ENCODE assay signal across 8 mouse cellular contexts in the genomic region with DNA sequence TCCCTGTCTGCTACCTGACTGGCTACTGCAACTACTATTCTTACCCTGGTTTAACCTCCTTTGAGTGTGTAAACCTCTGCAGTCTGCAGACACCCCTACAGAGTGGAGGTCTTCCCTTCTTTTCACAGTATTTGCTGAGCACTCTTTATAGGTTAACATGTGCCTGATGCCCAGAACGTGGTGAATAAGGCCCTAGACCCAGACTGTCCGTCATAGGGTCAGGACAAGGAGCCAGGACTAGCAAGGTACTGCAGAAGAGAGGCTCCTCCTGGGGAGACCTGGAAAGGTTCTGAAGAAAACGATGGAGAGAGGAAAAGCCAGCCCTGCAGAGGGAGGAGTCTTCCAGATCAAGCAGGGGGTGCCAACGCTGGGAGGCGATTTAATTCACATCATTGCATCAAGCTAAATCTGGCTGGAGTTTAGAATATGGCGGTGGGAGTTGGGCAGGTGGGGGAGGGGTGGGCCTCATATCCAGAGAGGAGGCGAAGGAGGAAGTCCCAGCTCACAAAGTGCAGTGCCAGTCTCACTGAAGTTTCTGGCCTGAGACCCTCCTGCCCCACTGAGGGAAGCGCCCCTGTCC. TPM values are rescaled to one million over a fixed set of nuclear protein-coding genes. Genes with fewer than 3 reads are reported as not detected.
A peak's percentile ranks its signal among the peaks of the same experiment; 100 is the strongest.
DNase-seq lines count a peak whose midpoint lies in the region; ATAC-seq and TF ChIP-seq lines count a peak whose summit lies in the region.

No protein-coding gene starts in this region.

- peak overlapping the region; percentile 75 for H3K4me3 ChIP-seq in neural tube, embryonic 11.5 days (ENCODE audit: low read depth, low read length)
- peak overlapping the region; percentile 60 for H3K4me3 ChIP-seq in liver, embryonic 13.5 days (replicated peaks)
- peak overlapping the region; percentile 79 for H3K4me3 ChIP-seq in stomach, postnatal 0 days (ENCODE audit: low read depth, low read length)

- TF ChIP-seq EP300 in stomach, postnatal 0 days (optimal IDR thresholded peaks at IDR 0.05) = no peak

- 26% methylated on average over 8 of the region's 8 CpGs for WGBS in neural tube, embryonic 11.5 days
- WGBS in liver, embryonic 13.5 days (ENCODE audit: insufficient replicate concordance) = 17% methylated on average over 8 of the region's 8 CpGs
- WGBS in stomach, postnatal 0 days = 30% methylated on average over 8 of the region's 8 CpGs

- peak; percentile 27 to 52 for DNase-seq in cerebellum, postnatal 14 days
- DNase-seq in cerebellum, adult 9-10 months = no peak
- no peak for DNase-seq in neural tube, embryonic 11.5 days (ENCODE audit: low spot score)
- DNase-seq in neural tube, embryonic 10.5 days (ENCODE audit: extremely low spot score, low spot score) = no peak
- DNase-seq in liver, embryonic 13.5 days = no peak
- DNase-seq in stomach, postnatal 0 days (ENCODE audit: low spot score) = peak; percentile 41
- no peak for DNase-seq in frontal cortex, postnatal 14 days (ENCODE audit: low spot score in 2 of 2)
- no peak for DNase-seq in urinary bladder, postnatal 25 days (ENCODE audit: low spot score)

- H3K36me3 ChIP-seq in neural tube, embryonic 11.5 days (ENCODE audit: control insufficient read depth, insufficient read depth, low read length) = no peaks in the 10 kb centered on the region
- no peaks in the 10 kb centered on the region for H3K36me3 ChIP-seq in liver, embryonic 13.5 days
- no peaks in the 10 kb centered on the region for H3K36me3 ChIP-seq in stomach, postnatal 0 days (ENCODE audit: control insufficient read depth, insufficient read depth, low read length)

- TF ChIP-seq CTCF in stomach, postnatal 0 days (IDR thresholded peaks at IDR 0.05; ENCODE audit: low read depth) = no peak

- H3K4me1 ChIP-seq in neural tube, embryonic 11.5 days (ENCODE audit: control insufficient read depth, insufficient read depth, low read length) = peaks cover 17% of the 10 kb centered on the region
- peaks cover 25% of the 10 kb centered on the region for H3K4me1 ChIP-seq in liver, embryonic 13.5 days (replicated peaks)
- H3K4me1 ChIP-seq in stomach, postnatal 0 days (replicated peaks; ENCODE audit: control insufficient read depth, insufficient read depth) = peaks cover 3% of the 10 kb centered on the region; the same call in 1 of the 2 replicates

- 0 out of 2 replicates have a peak, but pooled peaks cover 2% of the 10 kb centered on the region for H3K9me3 ChIP-seq in neural tube, embryonic 11.5 days (ENCODE audit: control insufficient read depth, low read length)
- H3K9me3 ChIP-seq in liver, embryonic 13.5 days (replicated peaks) = no peaks in the 10 kb centered on the region
- no peaks in the 10 kb centered on the region for H3K9me3 ChIP-seq in stomach, postnatal 0 days (ENCODE audit: control insufficient read depth, low read length)

- peak overlapping the region; percentile 87; the same call in 1 of the 2 replicates for H3K9ac ChIP-seq in neural tube, embryonic 11.5 days (ENCODE audit: low read length)
- 0 out of 2 replicates have a peak overlapping the region, but pooled peaks have one; percentile 61 for H3K9ac ChIP-seq in liver, embryonic 13.5 days
- peak overlapping the region; percentile 77; the same call in 1 of the 2 replicates for H3K9ac ChIP-seq in stomach, postnatal 0 days (ENCODE audit: low read length)

- ATAC-seq in neural tube, embryonic 11.5 days (ENCODE audit: insufficient read depth, low FRiP score, low TSS enrichment) = no peak
- ATAC-seq in liver, embryonic 13.5 days (ENCODE audit: low read depth) = no peak
- no peak for ATAC-seq in stomach, postnatal 0 days (ENCODE audit: low FRiP score, low TSS enrichment)

- H3K27ac ChIP-seq in neural tube, embryonic 11.5 days (ENCODE audit: low read depth, low read length) = no peak overlapping the region
- H3K27ac ChIP-seq in liver, embryonic 13.5 days = peak overlapping the region; percentile 67; the same call in 1 of the 2 replicates
- H3K27ac ChIP-seq in stomach, postnatal 0 days (replicated peaks) = peak overlapping the region; percentile 90; the same call in 1 of the 2 replicates

- H3K27me3 ChIP-seq in neural tube, embryonic 11.5 days (ENCODE audit: control insufficient read depth, insufficient read depth, low read length) = no peaks in the 10 kb centered on the region
- H3K27me3 ChIP-seq in liver, embryonic 13.5 days = peaks cover 85% of the 10 kb centered on the region
- H3K27me3 ChIP-seq in stomach, postnatal 0 days (ENCODE audit: control insufficient read depth, insufficient read depth, low read length) = no peaks in the 10 kb centered on the region

- H3K4me2 ChIP-seq in neural tube, embryonic 11.5 days (ENCODE audit: low read depth) = peak overlapping the region; percentile 100
- H3K4me2 ChIP-seq in liver, embryonic 13.5 days = peak overlapping the region; percentile 83
- H3K4me2 ChIP-seq in stomach, postnatal 0 days (replicated peaks; ENCODE audit: low read depth) = peak overlapping the region; percentile 98

RNA-seq across cellular contexts. Expression of a gene that starts 2.0 kb away (rescaled TPM):
- polyA plus RNA-seq in neural tube, embryonic 11.5 days (2014; fragmentation: Nextera tagmentation; extraction: Ambion mirVana) = 12.3 and 14.1 TPM in 2 replicates
- polyA plus RNA-seq in liver, embryonic 13.5 days (2015; fragmentation: Nextera tagmentation; extraction: Ambion mirVana) = 3.8 and 4.6 TPM in 2 replicates
- 11.1 and 12.2 TPM in 2 replicates for polyA plus RNA-seq in stomach, postnatal 0 days (2015; fragmentation: Nextera tagmentation; extraction: Ambion mirVana)

RNA-seq across cellular contexts. Expression of a gene that starts 37.7 kb away (rescaled TPM):
- polyA plus RNA-seq in neural tube, embryonic 11.5 days (2014; fragmentation: Nextera tagmentation; extraction: Ambion mirVana) = 60.7 and 71.9 TPM in 2 replicates
- 0.15 TPM in 2 replicates for polyA plus RNA-seq in liver, embryonic 13.5 days (2015; fragmentation: Nextera tagmentation; extraction: Ambion mirVana)
- polyA plus RNA-seq in stomach, postnatal 0 days (2015; fragmentation: Nextera tagmentation; extraction: Ambion mirVana) = 0.32 and 0.35 TPM in 2 replicates

Comparison
In these comparisons a context has a peak if more than half of its experiments do, and no peak if none do; other contexts are left out.
1. DNase-seq: peak in cerebellum, postnatal 14 days (2 of 2) and stomach, postnatal 0 days (single experiment); none in cerebellum, adult 9-10 months (single experiment), neural tube, embryonic 11.5 days (single experiment), neural tube, embryonic 10.5 days (single experiment), liver, embryonic 13.5 days (single experiment), frontal cortex, postnatal 14 days (0 of 2) and urinary bladder, postnatal 25 days (single experiment).
2. RNA of a gene that starts 37.7 kb away (polyA plus RNA-seq): 60.7 to 71.9 TPM in neural tube, embryonic 11.5 days; 0.32 to 0.35 TPM in stomach, postnatal 0 days and 0.15 TPM in liver, embryonic 13.5 days; every median in the first group is over 10 times any median in the second.
3. Peak in every context shown above with its lines, with median percentiles within 50 percentile points of each other: H3K4me2 ChIP-seq, H3K4me3 ChIP-seq and H3K9ac ChIP-seq.